Mouse (Mus musculus) R1 (cell line): ENCODE data around the gene Dnajb4.

Experiments
- DNase-seq: peaks from one replicate; pipeline ENCODE4 v3.0.0-alpha.2; 2018; ENCODE audit warnings: low read depth, low spot score

Gene Dnajb4

DNA sequence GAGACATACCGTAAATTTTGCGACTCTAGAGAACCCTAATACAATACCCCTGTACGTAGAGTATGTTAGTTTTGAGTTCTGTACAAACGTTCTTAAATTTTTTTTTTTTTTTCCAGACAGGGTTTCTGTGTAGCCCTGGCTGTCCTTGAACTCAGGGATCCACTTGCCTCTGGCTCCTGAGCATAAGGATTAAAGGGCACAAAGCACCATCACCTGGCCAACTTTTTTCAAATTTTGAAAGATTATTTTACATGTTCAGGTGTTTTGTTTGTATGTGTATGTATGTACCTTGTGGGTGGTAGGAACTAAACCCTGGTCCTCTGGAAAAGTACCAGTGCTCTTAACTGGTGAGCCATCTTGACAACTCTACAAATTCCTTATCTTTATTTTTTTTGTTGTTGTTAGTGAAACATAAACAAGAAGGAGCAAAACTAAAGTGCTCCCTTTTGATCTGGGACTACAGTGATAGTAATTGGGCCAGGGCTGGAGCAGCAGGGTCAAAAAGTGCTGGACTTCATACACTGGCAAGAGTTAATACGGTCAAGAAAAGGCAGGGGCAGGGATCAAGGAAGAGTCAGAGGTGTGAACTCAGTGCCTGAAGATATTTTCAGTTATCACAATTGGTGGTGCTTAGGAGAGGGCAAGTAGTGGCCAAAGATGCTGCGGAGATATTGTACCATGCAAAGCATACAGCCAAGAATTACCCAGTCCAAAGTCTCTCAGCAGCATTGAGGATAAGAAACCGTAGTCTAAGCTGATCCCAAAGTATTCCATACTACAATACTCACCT is 1.8 kb downstream of the Dnajb4 start:
- no peak for DNase-seq

GRCm38 (mm10) chr3:152207156-152207555 is 2.9 kb downstream of the Dnajb4 start:
- no peak for DNase-seq

DNA sequence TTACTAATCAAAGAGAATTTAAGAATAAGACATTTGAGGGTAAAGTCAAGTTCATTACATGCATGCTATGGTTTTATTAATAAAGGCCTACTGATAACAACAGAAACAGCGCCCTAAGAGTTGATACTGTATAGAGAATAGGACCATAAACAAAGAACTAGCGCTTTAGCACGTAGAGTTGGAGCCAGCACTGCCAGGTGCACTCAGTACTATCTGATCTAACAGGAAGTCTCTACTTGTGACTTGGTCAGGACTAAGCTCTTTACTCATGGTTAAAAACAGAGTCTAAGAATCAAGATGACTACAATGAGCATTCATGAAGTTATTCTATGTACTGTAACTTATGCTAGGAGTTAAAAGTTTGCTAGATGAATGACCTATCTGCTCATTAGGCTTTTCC is 5.5 kb downstream of the Dnajb4 start:
- no peak for DNase-seq

DNA sequence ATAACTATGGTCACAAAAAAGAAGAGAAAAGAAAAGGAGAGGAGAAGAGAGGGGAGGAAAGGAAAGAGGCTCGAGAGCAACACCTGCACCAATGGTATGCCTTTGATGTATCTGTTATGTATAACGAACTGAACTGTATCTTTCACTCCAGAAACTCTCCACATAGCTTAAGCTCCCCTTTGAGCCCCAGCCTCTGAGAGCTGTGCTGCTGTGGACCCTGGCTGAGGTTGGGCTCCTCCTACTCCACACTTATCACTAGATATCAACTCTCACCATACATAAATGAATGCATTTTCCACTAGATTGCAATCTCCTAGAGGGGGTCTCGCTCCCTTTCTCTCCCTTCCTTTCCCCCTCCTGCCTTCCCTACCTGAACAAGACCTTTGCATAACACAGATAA is 6.1 kb downstream of the Dnajb4 start:
- no peak for DNase-seq

GRCm38 (mm10) chr3:152203411-152203810 is 6.7 kb downstream of the Dnajb4 start:
- no peak for DNase-seq

DNA sequence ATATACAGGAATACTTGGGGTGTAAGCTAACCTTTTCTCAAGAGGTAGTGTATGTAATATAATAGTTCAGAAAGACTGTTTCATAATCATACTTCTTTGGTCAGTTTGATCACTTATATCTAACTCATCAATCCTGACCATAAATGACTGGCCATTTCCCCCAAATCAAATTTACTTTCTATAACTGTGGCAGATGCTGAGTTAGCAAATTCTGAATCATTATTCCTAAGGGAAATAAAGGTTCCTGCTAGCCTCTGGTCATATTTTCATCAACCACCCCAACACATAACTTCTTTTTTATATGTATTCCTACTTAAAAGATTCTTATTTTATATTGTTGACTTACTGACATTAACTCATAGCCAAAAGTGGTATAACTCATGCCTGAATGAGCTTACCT is 7.2 kb downstream of the Dnajb4 start:
- DNase-seq: no peak

- DNase-seq: no peak
Observed at GRCm38 (mm10) chr3:152201651-152202050, 8.5 kb downstream of the Dnajb4 start.

GRCm38 (mm10) chr3:152201181-152201580 is 8.9 kb downstream of the Dnajb4 start:
- no peak for DNase-seq

- no peak for DNase-seq
Observed at GRCm38 (mm10) chr3:152199125-152199524, 11.0 kb downstream of the Dnajb4 start.

DNA sequence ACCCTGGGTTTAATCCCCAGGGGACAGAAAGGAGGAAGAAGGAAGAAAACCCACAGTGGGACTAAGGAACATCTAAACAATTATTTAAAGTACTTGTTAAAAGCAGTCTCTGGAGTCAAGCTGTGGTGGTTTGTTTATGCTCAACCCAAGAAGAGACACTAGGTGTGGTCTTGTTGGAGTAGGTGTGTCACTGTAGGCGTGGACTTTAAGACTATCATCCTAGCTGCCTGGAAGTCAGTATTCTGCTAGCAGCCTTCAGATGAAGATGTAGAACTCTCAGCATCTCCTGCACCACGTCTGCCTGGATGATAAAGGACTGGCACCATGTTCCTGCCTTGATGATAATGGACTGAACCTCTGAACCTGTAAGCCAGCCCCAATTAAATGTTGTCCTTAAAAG is 12.9 kb downstream of the Dnajb4 start:
- DNase-seq: peak; percentile 79

DNA sequence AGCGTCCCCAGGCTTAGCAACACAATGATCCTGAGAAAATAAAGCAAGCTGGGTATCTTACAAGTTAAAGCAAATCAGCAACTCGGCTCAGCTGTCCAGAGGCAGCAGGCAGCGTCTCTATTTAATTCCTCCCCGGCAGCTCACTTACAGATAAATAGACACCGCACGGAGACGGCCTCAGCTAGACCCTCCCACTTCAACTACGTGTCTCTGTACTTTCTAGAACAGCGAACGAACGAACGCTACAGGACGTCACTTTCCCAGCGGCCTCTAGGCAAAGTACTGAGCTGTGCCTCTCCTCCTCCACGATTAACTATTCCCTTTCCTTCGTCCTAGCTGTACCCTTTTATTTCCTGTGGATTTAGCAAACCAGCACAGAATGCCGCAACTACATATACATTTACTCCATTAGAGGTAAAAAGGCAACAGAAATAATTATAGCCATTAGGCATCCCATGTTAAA is 16.4 kb downstream of the Dnajb4 start:
- DNase-seq: peak; percentile 86

- no peak for DNase-seq
Observed at GRCm38 (mm10) chr3:152193177-152193576, 16.9 kb downstream of the Dnajb4 start.

DNA sequence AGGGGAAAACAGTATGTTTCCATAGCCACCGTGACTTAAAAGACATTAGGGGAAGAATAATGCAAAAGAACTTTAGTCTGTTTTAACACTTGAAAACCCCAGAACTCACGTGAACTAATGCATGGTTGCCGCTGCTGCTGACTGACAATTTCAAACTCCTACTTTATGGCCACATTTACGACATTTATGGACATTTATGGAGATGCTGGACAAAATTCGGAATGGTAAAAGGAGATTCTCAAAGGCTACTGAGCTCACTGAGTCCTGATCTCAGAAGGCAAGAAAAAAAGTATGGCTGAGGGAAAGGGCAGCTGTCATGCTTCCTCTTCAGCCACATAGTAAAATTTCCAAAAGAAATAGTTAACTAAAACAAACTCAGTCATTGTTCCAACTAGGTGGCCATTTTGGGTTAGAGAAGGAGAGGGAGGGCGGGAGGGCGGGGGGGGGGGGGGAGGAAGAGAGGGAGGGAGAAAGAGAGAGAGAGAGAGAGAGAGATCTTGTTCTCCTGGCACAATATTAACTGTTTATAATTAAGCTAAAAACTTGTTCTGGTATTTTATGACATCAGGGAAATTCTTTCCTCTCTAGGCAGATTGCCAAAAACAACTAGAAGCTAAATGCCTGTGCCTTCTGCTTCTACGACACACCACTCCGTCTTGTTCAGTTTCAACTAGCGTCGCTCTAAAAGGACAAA is 17.7 kb downstream of the Dnajb4 start:
- DNase-seq: no peak

- no peak for DNase-seq
Observed at GRCm38 (mm10) chr3:152191791-152192237, 18.3 kb downstream of the Dnajb4 start.

- DNase-seq: no peak
Observed at GRCm38 (mm10) chr3:152190679-152191477, 19.2 kb downstream of the Dnajb4 start.

GRCm38 (mm10) chr3:152189306-152189705 is 20.8 kb downstream of the Dnajb4 start:
- DNase-seq: no peak

- DNase-seq: no peak
Observed at GRCm38 (mm10) chr3:152186106-152186505, 24.0 kb downstream of the Dnajb4 start.

- DNase-seq: no peak
Observed at GRCm38 (mm10) chr3:152183522-152183921, 26.6 kb downstream of the Dnajb4 start.

DNA sequence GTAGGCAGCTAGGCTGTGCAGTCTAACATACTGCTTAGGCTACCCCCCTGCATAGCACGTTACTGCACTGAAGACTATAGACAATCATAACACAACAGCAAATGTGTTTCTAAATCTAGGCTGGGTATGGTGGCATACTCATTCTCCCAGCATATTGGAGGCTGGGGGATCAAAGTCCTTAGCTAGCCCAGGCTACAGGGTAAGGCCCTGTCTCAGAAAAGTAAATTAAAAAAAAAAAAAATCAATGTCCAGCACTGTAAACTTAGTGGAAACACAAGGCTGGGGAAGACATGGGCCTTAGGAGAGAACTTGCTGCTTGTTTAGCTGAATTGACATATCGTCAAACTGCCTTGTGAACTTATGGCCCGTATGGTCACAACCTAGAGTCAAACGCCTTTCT is 29.5 kb downstream of the Dnajb4 start:
- no peak for DNase-seq

DNA sequence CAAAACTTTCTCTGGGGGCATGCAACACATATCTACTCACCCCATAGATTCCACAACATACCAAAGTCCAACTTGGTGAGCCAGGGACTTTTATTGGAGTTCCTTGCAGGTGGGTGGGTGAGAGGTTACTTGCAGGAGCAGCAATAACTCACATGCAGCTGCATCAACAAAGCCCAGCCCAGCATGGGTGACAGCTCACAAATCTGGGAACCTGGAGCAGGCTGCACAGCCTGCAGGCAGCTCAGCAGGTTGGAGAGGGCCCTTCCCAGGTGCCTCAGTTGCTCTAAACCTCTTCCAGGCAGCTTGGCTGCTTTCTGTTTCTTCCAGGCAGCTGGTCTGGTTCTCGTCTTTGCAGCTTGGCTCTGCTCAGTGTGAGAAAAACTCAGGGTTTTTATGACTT is 30.8 kb downstream of the Dnajb4 start:
- no peak for DNase-seq

DNA sequence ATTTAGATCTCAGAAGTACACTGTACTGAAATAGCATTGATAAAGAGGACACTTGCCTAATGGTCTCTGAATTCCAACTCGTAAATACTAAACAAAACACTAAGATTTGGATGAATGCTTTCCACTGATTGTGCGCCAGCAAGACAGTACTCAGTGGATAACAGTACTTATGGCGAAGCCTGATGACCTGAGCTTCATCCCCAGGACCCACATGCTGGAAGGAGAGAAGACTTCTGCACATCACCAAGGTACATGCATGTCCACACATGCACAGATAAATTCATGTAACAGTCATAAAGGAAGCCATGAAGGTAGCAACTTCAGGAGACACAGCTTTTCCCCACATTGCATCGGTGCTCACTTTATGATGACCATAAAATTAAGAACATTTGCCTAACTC is 31.3 kb downstream of the Dnajb4 start:
- no peak for DNase-seq

DNA sequence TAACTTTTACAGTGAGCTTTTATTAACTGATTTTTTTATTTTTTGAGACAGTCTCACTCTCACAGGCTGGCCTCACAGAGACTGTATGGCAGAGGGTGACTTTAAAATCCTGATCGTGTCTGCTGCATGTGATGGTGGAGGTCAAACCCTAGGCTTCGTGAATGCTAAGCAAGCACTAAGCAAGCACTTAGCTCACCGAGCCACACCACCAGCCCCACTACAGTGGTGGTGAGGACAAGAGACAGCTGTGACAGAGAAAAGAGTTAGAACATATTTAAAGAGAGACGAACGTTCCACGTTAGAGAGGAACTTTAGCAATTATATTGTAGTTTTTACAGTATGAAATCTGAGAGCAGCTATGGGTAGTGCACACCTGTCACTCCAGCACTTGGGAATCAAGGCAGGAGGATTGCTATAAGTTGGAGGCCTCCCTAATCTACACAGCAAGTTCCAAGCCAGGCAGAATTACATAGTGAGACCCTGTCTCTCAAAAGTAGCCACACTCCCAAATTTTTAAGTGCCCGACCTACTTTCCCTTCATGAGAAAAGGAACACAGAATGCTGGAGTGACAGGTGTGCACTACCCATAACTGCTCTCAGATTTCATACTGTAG is 37.7 kb downstream of the Dnajb4 start:
- no peak for DNase-seq
